Mouse (Mus musculus): ENCODE results near the gene Kremen2.

- TF ChIP-seq CTCF (IDR thresholded peaks at IDR 0.05; ENCODE audit: low read depth, low read length), result no peak
- no peak for TF ChIP-seq POLR2A (IDR thresholded peaks at IDR 0.05; ENCODE audit: extremely low read depth, insufficient read depth, low read length)
Observed at GRCm38 (mm10) chr17:23761155-23761554, 15.5 kb upstream of the Kremen2 start.

Data from liver, adult 2 months (tissue).